Mouse (Mus musculus) ovary, postnatal 10 days (tissue): ENCODE data around the gene Spint1.
A peak's percentile ranks its signal among the peaks of the same experiment; 100 is the strongest.

Source experiments
- DNase-seq: peaks from one replicate; pipeline ENCODE4 v3.0.0; 2022; ENCODE audit warnings: low spot score

Gene Spint1

GRCm38 (mm10) chr2:119242548-119242947, 5.4 kb downstream of the Spint1 start:
- DNase-seq = no peak

GRCm38 (mm10) chr2:119245246-119245645, 8.1 kb downstream of the Spint1 start:
- no peak for DNase-seq

GRCm38 (mm10) chr2:119247904-119248303, 10.7 kb downstream of the Spint1 start:
- DNase-seq = no peak

GRCm38 (mm10) chr2:119249592-119250061, 12.5 kb downstream of the Spint1 start:
- DNase-seq = no peak

GRCm38 (mm10) chr2:119250377-119250776, 13.2 kb downstream of the Spint1 start:
- no peak for DNase-seq

GRCm38 (mm10) chr2:119250826-119251478, 13.8 kb downstream of the Spint1 start:
- DNase-seq = peak; percentile 63

GRCm38 (mm10) chr2:119254976-119255375, 17.8 kb downstream of the Spint1 start:
- DNase-seq = no peak

- no peak for DNase-seq
Measured at GRCm38 (mm10) chr2:119260518-119260917, 23.4 kb downstream of the Spint1 start.

- no peak for DNase-seq
Measured at GRCm38 (mm10) chr2:119261326-119261725, 24.2 kb downstream of the Spint1 start.

- no peak for DNase-seq
Measured at GRCm38 (mm10) chr2:119262978-119263377, 25.8 kb downstream of the Spint1 start.

- DNase-seq = no peak
Measured at GRCm38 (mm10) chr2:119263813-119264212, 26.7 kb downstream of the Spint1 start.

- DNase-seq = no peak
Measured at GRCm38 (mm10) chr2:119270286-119270642, 33.1 kb downstream of the Spint1 start.

GRCm38 (mm10) chr2:119270643-119271331, 33.6 kb downstream of the Spint1 start, which contains the start of gene Rhov:
TSS of gene Rhov (minus strand) at chr2:119271272.
- DNase-seq = no peak

GRCm38 (mm10) chr2:119274126-119274525, 37.0 kb downstream of the Spint1 start:
- DNase-seq = no peak

- DNase-seq = no peak
Measured at GRCm38 (mm10) chr2:119276926-119277325, 39.8 kb downstream of the Spint1 start.

GRCm38 (mm10) chr2:119277810-119278209, 40.6 kb downstream of the Spint1 start:
- no peak for DNase-seq

GRCm38 (mm10) chr2:119281899-119282565, 44.9 kb downstream of the Spint1 start:
- no peak for DNase-seq

- no peak for DNase-seq
Measured at GRCm38 (mm10) chr2:119287372-119287771, 50.2 kb downstream of the Spint1 start.

GRCm38 (mm10) chr2:119288270-119288882, 51.2 kb downstream of the Spint1 start, which contains the start of gene Vps18:
TSS of gene Vps18 (plus strand) at chr2:119288740.
- DNase-seq = peak; percentile 96

- DNase-seq = no peak
Measured at GRCm38 (mm10) chr2:119289014-119289416, 51.9 kb downstream of the Spint1 start.

GRCm38 (mm10) chr2:119292281-119292680, 55.1 kb downstream of the Spint1 start:
- no peak for DNase-seq

- DNase-seq = no peak
Measured at GRCm38 (mm10) chr2:119292852-119293251, 55.7 kb downstream of the Spint1 start.
